Mouse (Mus musculus) E14TG2a.4 (cell line): Measurements from ENCODE around the gene Ccdc89.

Experiments
- CTCF ChIP-seq: conservative IDR thresholded peaks from 2 replicates; pipeline ENCODE4 v1.5.1; 2014; ENCODE audit warnings: low read length
- NANOG ChIP-seq: IDR thresholded peaks from 2 replicates; pipeline ENCODE4 v1.6.1; 2014; ENCODE audit warnings: borderline replicate concordance, low read length, mixed read lengths
- POU5F1 ChIP-seq: IDR thresholded peaks from 2 replicates; pipeline ENCODE4 v1.6.1; 2014; ENCODE audit warnings: low read length, borderline replicate concordance

GRCm38 (mm10) chr7:90473511-90473910, 47.1 kb downstream of the Ccdc89 start:
- TF ChIP-seq CTCF (no peak), NANOG (no peak), POU5F1 (no peak)
